In the genomic region with DNA sequence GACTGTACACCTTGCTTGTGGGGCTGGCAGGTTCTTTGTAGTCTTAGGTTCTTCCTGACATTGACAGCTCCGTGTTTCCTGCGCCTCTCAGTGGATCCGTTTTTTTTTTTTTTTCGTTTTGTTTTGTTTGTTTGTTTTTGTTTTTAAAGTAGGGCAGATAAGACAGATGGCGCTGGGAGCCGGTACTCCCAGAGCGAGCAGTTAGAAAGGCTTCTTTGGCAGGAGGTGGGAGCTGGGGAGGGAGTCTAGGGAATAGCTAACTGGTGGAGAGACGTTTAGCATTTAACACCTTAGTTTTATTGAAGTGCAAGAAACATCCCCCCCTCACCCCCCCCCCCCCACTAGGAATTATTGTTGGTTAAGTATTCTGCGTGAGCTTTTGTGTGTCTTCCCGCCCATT, we compare ENCODE assay signal across 8 mouse cellular contexts. TPM values are rescaled to one million over a fixed set of nuclear protein-coding genes. Genes with fewer than 3 reads are reported as not detected.
DNase-seq lines count a peak whose midpoint lies in the region; ATAC-seq and TF ChIP-seq lines count a peak whose summit lies in the region.

No protein-coding gene starts in this region.

- no peak for TF ChIP-seq CTCF in intestine, postnatal 0 days (IDR thresholded peaks at IDR 0.05; ENCODE audit: low read depth)

- peak overlapping the region; percentile 76 for H3K4me3 ChIP-seq in neural tube, embryonic 11.5 days (ENCODE audit: low read depth, low read length)
- H3K4me3 ChIP-seq in intestine, postnatal 0 days (ENCODE audit: low read depth, low read length): peak overlapping the region; percentile 77

- H3K4me2 ChIP-seq in neural tube, embryonic 11.5 days (ENCODE audit: low read depth): peak overlapping the region; percentile 54
- H3K4me2 ChIP-seq in intestine, postnatal 0 days (replicated peaks; ENCODE audit: low read depth): peak overlapping the region; percentile 91

- H3K9me3 ChIP-seq in neural tube, embryonic 11.5 days (ENCODE audit: control insufficient read depth, low read length): no peaks in the 10 kb centered on the region
- H3K9me3 ChIP-seq in intestine, postnatal 0 days (ENCODE audit: control insufficient read depth): no peaks in the 10 kb centered on the region

- H3K27me3 ChIP-seq in neural tube, embryonic 11.5 days (ENCODE audit: control insufficient read depth, insufficient read depth, low read length): no peaks in the 10 kb centered on the region
- H3K27me3 ChIP-seq in intestine, postnatal 0 days (replicated peaks; ENCODE audit: control insufficient read depth, insufficient read depth, low read length): no peaks in the 10 kb centered on the region

- peak overlapping the region; percentile 87 for H3K27ac ChIP-seq in neural tube, embryonic 11.5 days (ENCODE audit: low read depth, low read length)
- H3K27ac ChIP-seq in intestine, postnatal 0 days (ENCODE audit: low read depth, low read length): peak overlapping the region; percentile 64; the same call in 1 of the 2 replicates

- peaks cover 9% of the 10 kb centered on the region for H3K4me1 ChIP-seq in neural tube, embryonic 11.5 days (ENCODE audit: control insufficient read depth, insufficient read depth, low read length)
- H3K4me1 ChIP-seq in intestine, postnatal 0 days (replicated peaks; ENCODE audit: control insufficient read depth, insufficient read depth, low read length): no peaks in the 10 kb centered on the region

- WGBS in neural tube, embryonic 11.5 days: 0% methylated on average over 10 of the region's 10 CpGs
- WGBS in intestine, postnatal 0 days: 0% methylated on average over 10 of the region's 10 CpGs

- no peak for ATAC-seq in neural tube, embryonic 11.5 days (ENCODE audit: insufficient read depth, low FRiP score, low TSS enrichment)
- no peak for ATAC-seq in intestine, postnatal 0 days

- DNase-seq in embryo, embryonic 10.5 days (ENCODE audit: low spot score): peak; percentile 45
- no peak for DNase-seq in embryo, embryonic 11 days
- peak; percentile 19 for DNase-seq in neural tube, embryonic 11.5 days (ENCODE audit: low spot score)
- DNase-seq in neural tube, embryonic 10.5 days (ENCODE audit: extremely low spot score, low spot score): no peak
- peak; percentile 16 for DNase-seq in right cerebral cortex, postnatal 14 days
- DNase-seq in adrenal gland, postnatal 4 days (ENCODE audit: low spot score in 2 of 2): no peak
- DNase-seq in frontal cortex, postnatal 10 days (ENCODE audit: low spot score in 2 of 2): no peak

- no peaks in the 10 kb centered on the region for H3K36me3 ChIP-seq in neural tube, embryonic 11.5 days (ENCODE audit: control insufficient read depth, insufficient read depth, low read length)
- H3K36me3 ChIP-seq in intestine, postnatal 0 days (ENCODE audit: control insufficient read depth, insufficient read depth): no peaks in the 10 kb centered on the region

- peak overlapping the region; percentile 67 for H3K9ac ChIP-seq in neural tube, embryonic 11.5 days (ENCODE audit: low read length)
- peak overlapping the region; percentile 59 for H3K9ac ChIP-seq in intestine, postnatal 0 days (ENCODE audit: low read depth, low read length)

RNA-seq across cellular contexts. Expression of gene Alms1, which starts 0.8 kb away (rescaled TPM):
- polyA plus RNA-seq in neural tube, embryonic 11.5 days (2014; fragmentation: Nextera tagmentation; extraction: Ambion mirVana): 6.8 and 7.0 TPM in 2 replicates
- 0.92 and 1.1 TPM in 2 replicates for polyA plus RNA-seq in intestine, postnatal 0 days (2015; fragmentation: Nextera tagmentation; extraction: Ambion mirVana)
- 10 to 100 TPM; 13.3 to 13.9 TPM for total RNA-seq in adrenal gland, postnatal 4 days (2021)

Comparison
In these comparisons a context has a peak if more than half of its experiments do, and no peak if none do; other contexts are left out.
1. DNase-seq: peak in embryo, embryonic 10.5 days (single experiment), neural tube, embryonic 11.5 days (single experiment) and right cerebral cortex, postnatal 14 days (single experiment); none in embryo, embryonic 11 days (single experiment), neural tube, embryonic 10.5 days (single experiment), adrenal gland, postnatal 4 days (0 of 2) and frontal cortex, postnatal 10 days (0 of 2).